Mouse (Mus musculus): ENCODE measurements around the gene Vmn1r101.
"Not testable (repeated sequence)": the region's sequence is repeated elsewhere in the genome, so short reads cannot be mapped to it uniquely, and the experiment has no call there.

Vmn1r101 gene

GRCm38 (mm10) chr7:20442493-20442892, at the start of gene Vmn1r101:
TSS of gene Vmn1r101 (minus strand) at chr7:20442593.
- DNase-seq (ENCODE audit: low spot score) = not testable (repeated sequence)

- DNase-seq (ENCODE audit: low spot score) = not testable (repeated sequence)
Measured at GRCm38 (mm10) chr7:20474825-20475224, 32.4 kb upstream of the Vmn1r101 start, which contains the start of gene Gm10670. TSS of gene Gm10670 (minus strand) at chr7:20474925.

GRCm38 (mm10) chr7:20417642-20418041, 24.8 kb downstream of the Vmn1r101 start, which contains the start of gene Vmn1r100:
TSS of gene Vmn1r100 (plus strand) at chr7:20417942.
- DNase-seq (ENCODE audit: low spot score) = not testable (repeated sequence)

Data from adipocyte (in vitro differentiated cells).